Mouse (Mus musculus): Measurements from ENCODE around the gene Psg27. TPM values are rescaled to one million over a fixed set of nuclear protein-coding genes. Genes with fewer than 3 reads are reported as not detected.
"Not testable (repeated sequence)": the region's sequence is repeated elsewhere in the genome, so short reads cannot be mapped to it uniquely, and the experiment has no call there.

The Psg27 gene
- not detected in 2 replicates for polyA plus RNA-seq (2015; fragmentation: Nextera tagmentation; extraction: Ambion mirVana)

DNA sequence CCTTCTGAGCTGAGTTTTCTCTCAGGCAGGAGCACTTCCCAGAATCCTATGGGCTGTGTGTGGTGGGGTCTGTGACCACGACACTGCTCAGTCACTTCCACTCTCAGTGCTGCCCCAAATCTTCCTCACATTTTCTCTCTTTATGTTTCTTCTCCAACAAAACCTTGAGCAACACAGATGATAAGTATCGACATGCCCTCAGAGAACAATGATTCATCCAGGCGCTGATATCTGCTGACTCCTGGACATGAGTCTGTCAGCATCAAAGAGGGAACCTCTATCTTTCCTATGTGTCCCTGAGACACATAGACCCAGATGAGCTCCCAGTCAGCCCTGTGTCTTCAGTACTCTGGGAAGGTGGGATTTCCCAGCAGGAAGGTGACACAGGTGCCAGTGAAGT is at the start of gene Psg27:
Psg27 (minus strand) TSS at position 101 of the 400 bp plus-strand sequence.
- H3K27ac ChIP-seq (ENCODE audit: low read length): no peak within 1 kb of the TSS
- H3K4me1 ChIP-seq (ENCODE audit: control insufficient read depth, insufficient read depth, low read length): no peaks in the 10 kb centered on the region
- ATAC-seq: no peak
- no peaks in the 10 kb centered on the region for H3K27me3 ChIP-seq (ENCODE audit: control insufficient read depth, insufficient read depth, low read depth, low read length)
- WGBS: 90% methylated on average over 3 of the region's 3 CpGs
- H3K4me2 ChIP-seq (ENCODE audit: low read length): no peak within 1 kb of the TSS
- H3K9me3 ChIP-seq (replicated peaks; ENCODE audit: control insufficient read depth, low read length, poor library complexity, severe bottlenecking): 0 out of 2 replicates have a peak, but pooled peaks cover 3% of the 10 kb centered on the region
- no peak within 1 kb of the TSS for H3K4me3 ChIP-seq (ENCODE audit: low read depth, low read length)
- no peaks in the 10 kb centered on the region for H3K36me3 ChIP-seq (ENCODE audit: control insufficient read depth, insufficient read depth, low read length)
- no peak within 1 kb of the TSS for H3K9ac ChIP-seq (ENCODE audit: low read depth, low read length)

DNA sequence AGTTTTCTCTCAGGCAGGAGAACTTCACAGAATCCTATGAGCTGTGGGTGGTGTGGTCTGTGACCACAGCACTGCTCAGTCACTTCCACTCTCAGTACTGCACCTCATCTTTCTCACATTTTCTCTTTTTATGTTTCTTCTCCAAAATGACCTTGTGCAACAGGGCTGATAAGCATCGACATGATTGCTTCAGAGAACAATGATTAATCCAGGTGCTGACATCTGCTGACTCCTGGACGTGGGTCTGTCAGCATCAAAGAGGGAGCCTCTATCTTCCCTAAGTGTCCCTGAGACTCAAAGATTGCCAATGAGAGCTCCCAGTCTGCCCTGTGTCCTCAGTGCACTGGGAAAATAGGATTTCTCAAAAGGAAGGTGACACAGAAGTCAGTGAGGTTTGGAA is 49.3 kb upstream of the Psg27 start, which contains the start of gene Psg23:
Psg23 (minus strand) TSS at position 101 of the 400 bp plus-strand sequence.
- ATAC-seq; H3K9ac ChIP-seq (ENCODE audit: low read depth, low read length); H3K9me3 ChIP-seq (replicated peaks; ENCODE audit: control insufficient read depth, low read length, poor library complexity, severe bottlenecking); H3K4me2 ChIP-seq (ENCODE audit: low read length); H3K27me3 ChIP-seq (ENCODE audit: control insufficient read depth, insufficient read depth, low read depth, low read length); H3K36me3 ChIP-seq (ENCODE audit: control insufficient read depth, insufficient read depth, low read length); H3K4me1 ChIP-seq (ENCODE audit: control insufficient read depth, insufficient read depth, low read length); H3K27ac ChIP-seq (ENCODE audit: low read length); H3K4me3 ChIP-seq (ENCODE audit: low read depth, low read length): not testable (repeated sequence)
- 86% methylated on average over 1 of the region's 2 CpGs for WGBS

GRCm38 (mm10) chr7:18559850-18560249 is 7.3 kb downstream of the Psg27 start:
- no peak for ATAC-seq
- Histone ChIP-seq H3K4me2 (ENCODE audit: low read length) (no peak overlapping the region), H3K36me3 (ENCODE audit: control insufficient read depth, insufficient read depth, low read length) (no peaks in the 10 kb centered on the region)

GRCm38 (mm10) chr7:18555751-18556150 is 11.4 kb downstream of the Psg27 start:
- not testable (repeated sequence) for H3K9ac ChIP-seq (ENCODE audit: low read depth, low read length); H3K4me3 ChIP-seq (ENCODE audit: low read depth, low read length); H3K36me3 ChIP-seq (ENCODE audit: control insufficient read depth, insufficient read depth, low read length); H3K27me3 ChIP-seq (ENCODE audit: control insufficient read depth, insufficient read depth, low read depth, low read length); ATAC-seq; H3K4me1 ChIP-seq (ENCODE audit: control insufficient read depth, insufficient read depth, low read length); H3K9me3 ChIP-seq (replicated peaks; ENCODE audit: control insufficient read depth, low read length, poor library complexity, severe bottlenecking); H3K4me2 ChIP-seq (ENCODE audit: low read length); H3K27ac ChIP-seq (ENCODE audit: low read length)
- 85% methylated on average over 3 of the region's 3 CpGs for WGBS

More at GRCm38 (mm10) chr7:18559850-18560249, 7.3 kb downstream of the Psg27 start:
- Histone ChIP-seq H3K27me3 (ENCODE audit: control insufficient read depth, insufficient read depth, low read depth, low read length) (no peaks in the 10 kb centered on the region), H3K4me3 (ENCODE audit: low read depth, low read length) (no peak overlapping the region), H3K9me3 (replicated peaks; ENCODE audit: control insufficient read depth, low read length, poor library complexity, severe bottlenecking) (0 out of 2 replicates have a peak, but pooled peaks cover 3% of the 10 kb centered on the region), H3K4me1 (ENCODE audit: control insufficient read depth, insufficient read depth, low read length) (no peaks in the 10 kb centered on the region), H3K27ac (ENCODE audit: low read length) (no peak overlapping the region), H3K9ac (ENCODE audit: low read depth, low read length) (no peak overlapping the region)

GRCm38 (mm10) chr7:18533420-18533819 is 33.7 kb downstream of the Psg27 start:
- ATAC-seq: no peak
- 53% methylated on average over 3 of the region's 3 CpGs for WGBS
- H3K9me3 ChIP-seq (replicated peaks; ENCODE audit: control insufficient read depth, low read length, poor library complexity, severe bottlenecking): peaks cover 2% of the 10 kb centered on the region; the same call in 1 of the 2 replicates
- no peak overlapping the region for H3K9ac ChIP-seq (ENCODE audit: low read depth, low read length)
- no peak overlapping the region for H3K4me2 ChIP-seq (ENCODE audit: low read length)
- no peak overlapping the region for H3K4me3 ChIP-seq (ENCODE audit: low read depth, low read length)
- H3K4me1 ChIP-seq (ENCODE audit: control insufficient read depth, insufficient read depth, low read length): no peaks in the 10 kb centered on the region
- H3K27me3 ChIP-seq (ENCODE audit: control insufficient read depth, insufficient read depth, low read depth, low read length): no peaks in the 10 kb centered on the region
- no peak overlapping the region for H3K27ac ChIP-seq (ENCODE audit: low read length)
- no peaks in the 10 kb centered on the region for H3K36me3 ChIP-seq (ENCODE audit: control insufficient read depth, insufficient read depth, low read length)

- 95% methylated on average over 1 of the region's 1 CpGs for WGBS
- H3K9me3 ChIP-seq (replicated peaks; ENCODE audit: control insufficient read depth, low read length, poor library complexity, severe bottlenecking): peaks cover 2% of the 10 kb centered on the region; the same call in 1 of the 2 replicates
- H3K27me3 ChIP-seq (ENCODE audit: control insufficient read depth, insufficient read depth, low read depth, low read length): no peaks in the 10 kb centered on the region
- no peak within 1 kb of the TSS for H3K27ac ChIP-seq (ENCODE audit: low read length)
- no peaks in the 10 kb centered on the region for H3K4me1 ChIP-seq (ENCODE audit: control insufficient read depth, insufficient read depth, low read length)
- H3K4me2 ChIP-seq (ENCODE audit: low read length): no peak within 1 kb of the TSS
- no peak for ATAC-seq
- no peak within 1 kb of the TSS for H3K9ac ChIP-seq (ENCODE audit: low read depth, low read length)
- no peaks in the 10 kb centered on the region for H3K36me3 ChIP-seq (ENCODE audit: control insufficient read depth, insufficient read depth, low read length)
- no peak within 1 kb of the TSS for H3K4me3 ChIP-seq (ENCODE audit: low read depth, low read length)
These were observed 34.9 kb downstream of the Psg27 start, which contains the start of gene Psg25 for GRCm38 (mm10) chr7:18532169-18532568. Gene Psg25, minus strand, starts transcription at chr7:18532269.

- H3K4me3 ChIP-seq (ENCODE audit: low read depth, low read length): no peak overlapping the region
- H3K4me1 ChIP-seq (ENCODE audit: control insufficient read depth, insufficient read depth, low read length): no peaks in the 10 kb centered on the region
- no peak for ATAC-seq
- H3K9ac ChIP-seq (ENCODE audit: low read depth, low read length): no peak overlapping the region
- H3K27ac ChIP-seq (ENCODE audit: low read length): no peak overlapping the region
- H3K27me3 ChIP-seq (ENCODE audit: control insufficient read depth, insufficient read depth, low read depth, low read length): no peaks in the 10 kb centered on the region
- H3K9me3 ChIP-seq (replicated peaks; ENCODE audit: control insufficient read depth, low read length, poor library complexity, severe bottlenecking): peaks cover 3% of the 10 kb centered on the region; the same call in 1 of the 2 replicates
- H3K4me2 ChIP-seq (ENCODE audit: low read length): no peak overlapping the region
- WGBS: 93% methylated on average over 8 of the region's 8 CpGs
- no peaks in the 10 kb centered on the region for H3K36me3 ChIP-seq (ENCODE audit: control insufficient read depth, insufficient read depth, low read length)
These were observed 42.4 kb downstream of the Psg27 start for GRCm38 (mm10) chr7:18524668-18525067.

DNA sequence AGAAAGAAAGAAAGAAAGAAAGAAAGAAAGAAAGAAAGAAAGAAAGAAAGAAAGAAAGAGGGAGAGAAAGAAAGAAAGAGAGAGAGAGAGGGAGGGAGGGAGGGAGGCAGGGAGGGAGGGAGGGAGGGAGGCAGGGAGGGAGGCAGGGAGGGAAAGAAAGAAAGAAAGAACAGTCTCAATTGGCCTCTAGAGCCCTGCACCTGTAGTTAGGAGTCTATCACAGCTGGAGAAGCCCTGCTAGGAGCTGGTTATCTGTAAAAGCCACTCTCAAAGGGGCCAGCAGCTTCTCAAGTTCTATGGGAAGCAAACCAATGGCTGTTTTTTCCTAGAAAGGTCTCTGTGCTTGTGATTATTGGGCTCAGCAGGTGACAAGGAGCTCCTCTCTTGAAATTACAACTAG is 54.3 kb downstream of the Psg27 start:
- H3K4me3 ChIP-seq (ENCODE audit: low read depth, low read length); H3K9ac ChIP-seq (ENCODE audit: low read depth, low read length); H3K36me3 ChIP-seq (ENCODE audit: control insufficient read depth, insufficient read depth, low read length); H3K4me1 ChIP-seq (ENCODE audit: control insufficient read depth, insufficient read depth, low read length); H3K27me3 ChIP-seq (ENCODE audit: control insufficient read depth, insufficient read depth, low read depth, low read length); H3K9me3 ChIP-seq (replicated peaks; ENCODE audit: control insufficient read depth, low read length, poor library complexity, severe bottlenecking); H3K27ac ChIP-seq (ENCODE audit: low read length); ATAC-seq; H3K4me2 ChIP-seq (ENCODE audit: low read length): not testable (repeated sequence)

- not testable (repeated sequence) for H3K4me2 ChIP-seq (ENCODE audit: low read length); H3K27me3 ChIP-seq (ENCODE audit: control insufficient read depth, insufficient read depth, low read depth, low read length); H3K9ac ChIP-seq (ENCODE audit: low read depth, low read length); H3K4me1 ChIP-seq (ENCODE audit: control insufficient read depth, insufficient read depth, low read length); ATAC-seq; H3K27ac ChIP-seq (ENCODE audit: low read length); H3K9me3 ChIP-seq (replicated peaks; ENCODE audit: control insufficient read depth, low read length, poor library complexity, severe bottlenecking); H3K36me3 ChIP-seq (ENCODE audit: control insufficient read depth, insufficient read depth, low read length); H3K4me3 ChIP-seq (ENCODE audit: low read depth, low read length)
- WGBS: 66% methylated on average over 2 of the region's 2 CpGs
These were observed 54.7 kb downstream of the Psg27 start for GRCm38 (mm10) chr7:18512417-18512816.

Data from midbrain, embryonic 16.5 days (tissue).